Mouse (Mus musculus) cerebellum, postnatal 36 days (tissue): ENCODE measurements around the gene Ccl8.

Source experiments
- DNase-seq, 2 experiments: peaks; one replicate each; pipeline ENCODE4 v3.0.0; 2021 to 2022; ENCODE audit warnings: mixed read lengths in 2 of 2

The Ccl8 gene

GRCm38 (mm10) chr11:82114885-82115284, at the start of gene Ccl8:
TSS of gene Ccl8 (plus strand) at chr11:82115185.
- no peak for DNase-seq

GRCm38 (mm10) chr11:82066953-82067571, 47.9 kb upstream of the Ccl8 start:
- no peak for DNase-seq

- no peak for DNase-seq
These were observed 43.9 kb upstream of the Ccl8 start for GRCm38 (mm10) chr11:82071076-82071475.

DNA sequence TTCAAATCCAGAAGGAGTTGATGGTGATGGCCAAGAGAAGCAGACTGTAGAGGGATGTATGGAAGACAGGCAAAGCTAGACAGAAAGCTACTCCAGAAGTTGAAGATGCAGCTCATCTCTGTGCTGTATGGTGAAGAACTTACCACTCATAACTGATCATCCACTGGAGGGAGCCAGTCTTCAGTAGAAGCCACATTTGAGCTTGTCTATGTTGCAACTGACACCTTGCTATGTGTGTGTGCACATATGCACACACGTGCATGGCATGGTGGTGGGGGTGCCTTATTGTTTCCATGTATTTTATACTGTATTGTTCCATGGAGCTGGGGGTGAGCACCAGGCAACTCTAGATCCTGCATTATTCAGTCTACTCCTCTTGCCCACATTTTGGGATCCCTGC, 42.6 kb upstream of the Ccl8 start:
- no peak for DNase-seq

DNA sequence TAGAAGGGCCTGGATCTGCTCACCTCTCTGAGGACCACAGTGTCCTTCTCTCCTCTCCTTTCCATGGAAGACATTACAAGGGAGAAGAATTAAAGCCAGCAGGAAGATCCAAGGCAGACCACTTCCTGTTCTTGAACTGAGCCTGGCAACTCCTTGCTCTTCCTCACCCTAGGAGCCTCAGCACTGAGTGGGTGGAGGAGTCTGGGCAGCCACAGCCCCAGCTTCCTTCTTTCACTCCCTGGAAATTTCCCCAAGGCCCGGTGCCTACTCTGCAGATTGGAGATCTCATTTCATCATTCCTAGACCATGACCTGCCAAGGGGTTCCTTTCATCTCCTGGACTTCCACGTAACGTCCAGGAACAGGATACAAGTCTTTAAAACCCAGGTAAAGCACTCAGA, 42.0 kb upstream of the Ccl8 start:
- DNase-seq, result no peak

DNA sequence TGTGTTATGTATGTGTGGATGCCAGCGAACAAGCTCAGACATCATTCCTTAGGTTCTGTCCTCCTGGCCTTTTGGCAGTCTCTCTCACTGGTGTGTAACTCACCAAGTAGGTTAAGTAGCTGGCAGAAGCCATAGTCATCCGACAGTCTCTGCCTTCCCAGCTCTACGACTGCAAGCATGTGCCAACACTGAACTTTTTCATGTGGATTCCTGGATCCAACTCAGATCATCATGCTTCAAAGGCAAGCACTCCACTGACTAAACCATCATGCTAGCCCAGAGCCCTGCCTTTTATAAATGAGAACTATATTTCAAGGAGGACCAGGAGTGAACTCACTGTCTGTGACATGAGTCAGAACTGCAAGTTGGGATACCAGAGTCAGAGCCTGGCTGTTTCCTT, 41.3 kb upstream of the Ccl8 start:
- no peak for DNase-seq

GRCm38 (mm10) chr11:82077031-82077430, 38.0 kb upstream of the Ccl8 start:
- no peak for DNase-seq

GRCm38 (mm10) chr11:82078136-82078730, 36.8 kb upstream of the Ccl8 start:
- DNase-seq, result no peak

DNA sequence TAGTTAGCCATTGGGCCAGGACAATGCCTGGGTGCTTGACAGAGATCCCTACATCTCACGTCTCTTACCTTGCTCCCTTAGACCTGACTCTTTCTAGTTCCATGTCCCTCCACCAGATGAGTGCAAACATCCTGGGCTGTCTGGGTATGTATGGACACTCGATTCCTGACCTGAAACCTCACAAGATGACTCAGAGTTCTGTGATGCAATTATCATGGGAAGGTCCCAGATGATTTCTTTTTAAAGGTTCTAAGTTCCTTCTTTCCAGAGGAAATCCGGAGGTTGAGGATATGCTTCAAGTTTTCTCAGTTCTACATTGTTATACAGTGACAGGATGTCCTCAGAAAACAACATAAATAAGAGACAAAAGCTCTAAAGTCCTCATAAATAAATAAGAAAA, 34.1 kb upstream of the Ccl8 start:
- no peak for DNase-seq

- no peak for DNase-seq
These were observed 30.6 kb upstream of the Ccl8 start for GRCm38 (mm10) chr11:82084360-82084759.

DNA sequence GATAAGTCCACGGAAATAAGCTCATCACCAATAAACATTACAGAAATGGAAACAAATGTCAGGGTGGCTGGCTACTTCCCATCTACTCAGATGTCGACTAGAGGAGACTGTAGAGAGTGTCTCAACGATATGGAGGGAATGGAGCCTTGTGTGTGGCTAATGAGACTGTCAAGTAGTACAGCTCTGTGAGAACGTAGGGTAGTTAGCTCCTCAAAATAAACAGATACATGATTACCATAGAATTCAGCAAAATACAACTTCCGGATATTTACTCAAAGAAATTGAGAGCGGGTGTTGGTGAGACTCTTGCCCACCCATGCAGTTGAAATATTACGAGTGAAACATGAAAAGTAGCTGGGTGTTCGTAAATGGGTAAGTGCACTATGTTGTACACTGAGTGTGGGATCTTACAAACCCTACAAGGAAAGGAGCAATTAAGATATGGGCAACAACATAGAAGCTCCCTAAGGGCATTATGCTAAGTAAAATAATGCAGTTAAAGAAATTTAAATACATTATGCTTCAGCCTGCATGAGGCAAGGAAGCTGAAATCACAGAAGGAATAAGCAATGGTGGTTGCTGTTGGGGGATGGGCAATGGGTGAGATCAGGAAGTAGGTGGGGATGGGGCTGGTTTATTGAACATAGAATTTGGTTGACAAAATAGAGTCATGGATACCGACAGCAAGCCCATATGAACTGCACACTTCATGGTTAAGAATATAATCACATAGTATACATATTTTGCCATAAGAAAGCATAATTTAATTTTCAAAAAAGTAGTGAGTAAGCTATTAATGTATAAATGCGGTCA, 15.3 kb upstream of the Ccl8 start:
- DNase-seq, result no peak

- DNase-seq, result no peak
These were observed 13.9 kb upstream of the Ccl8 start for GRCm38 (mm10) chr11:82101087-82101486.

DNA sequence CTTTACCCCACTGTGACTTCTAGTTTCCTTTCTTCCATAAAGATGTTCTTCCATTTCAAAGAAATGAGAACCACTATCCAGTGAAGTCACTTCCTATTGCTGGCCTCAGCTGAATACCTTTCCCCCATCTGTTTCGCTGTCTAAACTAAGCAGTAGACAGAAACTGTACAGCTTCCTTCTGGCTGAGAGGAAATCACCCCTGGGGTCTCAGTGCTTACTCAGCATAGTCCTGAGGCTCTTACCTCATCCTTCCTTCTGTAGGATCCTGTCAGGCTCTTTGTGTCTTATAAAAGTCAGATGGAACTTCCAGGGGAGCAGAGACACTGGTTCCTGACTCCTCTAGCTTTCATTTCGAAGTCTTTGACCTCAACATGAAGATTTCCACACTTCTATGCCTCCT, 13.5 kb upstream of the Ccl8 start, which contains the start of gene Ccl12:
Gene Ccl12, plus strand, starts transcription at position 317 of the 400 bp plus-strand sequence.
- DNase-seq, result no peak

GRCm38 (mm10) chr11:82109611-82110010, 5.4 kb upstream of the Ccl8 start:
- DNase-seq, result no peak

DNA sequence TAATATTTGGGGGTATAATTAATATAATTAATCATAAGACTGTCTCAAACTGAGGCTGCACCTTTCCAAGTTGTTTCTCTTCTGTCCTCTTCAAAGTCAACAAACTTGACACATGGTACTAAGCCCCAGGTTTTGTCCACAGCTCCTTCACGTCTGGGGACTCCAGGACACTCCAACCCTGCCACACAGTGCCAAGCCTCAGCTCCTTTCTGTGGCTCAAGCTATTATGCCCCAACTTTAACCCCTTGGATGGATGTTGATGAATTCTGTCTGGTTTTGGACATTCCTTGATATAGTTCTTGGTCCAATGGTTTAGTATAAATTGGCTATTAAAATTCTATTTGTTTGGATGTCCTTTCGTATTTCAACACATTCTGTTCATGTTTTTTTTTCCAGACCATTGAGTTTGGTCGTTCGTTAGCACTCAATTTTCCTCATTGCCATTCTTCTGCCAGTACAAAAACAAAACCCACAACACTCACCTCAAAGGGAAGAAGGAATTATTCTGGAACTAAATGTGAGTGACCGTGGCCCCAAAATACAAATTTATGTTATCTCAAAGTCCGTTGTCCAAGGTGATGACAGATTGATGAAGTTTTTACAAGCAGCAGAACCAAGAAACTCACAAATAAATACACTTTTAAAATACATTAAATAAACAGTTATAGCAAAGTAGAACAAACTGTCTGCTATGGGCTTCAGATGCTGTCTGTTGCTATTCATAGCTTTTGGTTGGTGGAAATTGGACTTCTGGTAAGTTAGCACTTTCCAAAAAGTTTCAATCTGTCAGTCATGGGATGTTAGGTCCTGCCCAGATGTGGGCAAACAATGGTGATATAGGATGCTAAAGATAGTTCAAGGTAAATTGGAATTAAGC, 4.4 kb upstream of the Ccl8 start:
- no peak for DNase-seq

GRCm38 (mm10) chr11:82116041-82116440, 1.1 kb downstream of the Ccl8 start:
- no peak for DNase-seq

DNA sequence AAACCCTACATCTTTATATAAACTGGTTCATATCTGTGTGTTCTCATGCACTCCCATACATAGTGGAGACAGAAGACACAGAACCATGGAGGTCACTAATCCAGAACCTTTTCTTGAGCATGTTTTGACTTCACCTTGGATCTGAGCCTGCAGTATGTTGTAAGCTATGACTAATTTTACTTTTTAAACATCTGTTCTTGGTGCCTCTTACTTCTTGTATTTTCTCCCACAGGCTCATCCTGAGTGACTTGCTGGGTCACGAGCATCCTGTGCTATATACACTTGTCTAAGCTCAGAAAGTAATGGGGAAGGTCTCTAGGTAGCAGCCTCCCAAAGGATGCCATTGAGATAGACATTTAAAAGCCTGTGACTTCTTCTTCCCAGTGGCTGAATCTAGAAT, 18.0 kb downstream of the Ccl8 start:
- no peak for DNase-seq

DNA sequence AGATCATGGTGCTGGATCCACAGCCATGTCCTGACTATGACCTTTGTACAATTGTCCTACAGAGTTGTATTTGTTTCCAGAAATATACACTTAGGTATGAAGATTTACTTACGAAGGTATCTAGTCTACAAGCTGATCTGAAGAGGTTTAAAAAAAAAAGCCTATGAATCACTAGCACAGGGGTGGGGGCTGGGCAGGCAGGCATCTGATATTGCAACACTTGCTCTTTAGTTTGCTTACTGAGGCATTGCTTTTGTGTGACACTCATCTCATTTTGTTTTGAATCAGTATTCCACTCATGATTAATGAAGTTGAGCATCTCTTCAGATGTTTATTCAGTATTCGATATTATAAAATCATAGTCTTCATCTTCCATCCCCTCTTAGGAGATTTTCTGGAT, 21.2 kb downstream of the Ccl8 start:
- DNase-seq, result no peak

- no peak for DNase-seq
These were observed 24.6 kb downstream of the Ccl8 start for GRCm38 (mm10) chr11:82139492-82140094.

DNA sequence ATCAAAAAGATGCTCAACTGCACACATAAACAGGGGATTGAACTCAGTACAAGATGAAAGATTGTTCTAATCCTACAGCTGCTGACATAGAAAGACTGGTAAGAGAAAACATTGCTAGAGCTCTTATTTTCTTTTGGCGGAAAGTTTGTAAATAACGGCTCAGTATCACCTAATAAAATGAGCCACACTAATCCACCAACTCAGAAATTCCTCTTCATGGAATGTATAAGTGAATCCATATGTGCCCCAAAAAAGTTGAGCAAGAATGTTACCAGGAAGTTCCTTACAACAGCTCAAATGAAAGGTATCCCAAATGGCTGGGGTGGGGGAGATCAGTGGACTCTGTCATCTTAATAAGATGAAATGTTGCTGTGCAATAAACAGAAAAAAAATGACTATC, 44.1 kb downstream of the Ccl8 start:
- no peak for DNase-seq

DNA sequence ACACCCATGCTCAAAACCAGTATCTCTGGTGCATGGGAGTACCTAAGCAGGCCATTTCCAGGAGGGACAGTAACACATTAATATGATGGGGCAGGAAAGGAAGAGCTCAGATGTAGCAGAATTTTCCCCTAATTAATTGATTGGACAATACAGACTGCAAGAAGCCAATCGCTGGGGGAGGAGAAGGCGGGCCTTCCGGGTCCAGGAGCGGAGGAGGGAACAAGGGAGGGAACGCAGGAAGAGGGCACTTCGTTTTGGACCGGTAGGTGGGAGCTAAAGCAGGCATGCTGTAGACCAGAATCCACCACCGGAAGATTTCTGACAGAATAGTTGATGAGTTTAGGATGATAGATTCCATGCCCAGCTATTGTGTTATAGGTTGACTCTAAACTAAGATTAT, 48.3 kb downstream of the Ccl8 start:
- no peak for DNase-seq
